Mouse (Mus musculus): ENCODE measurements around the gene Tomm70a. TPM values are rescaled to one million over a fixed set of nuclear protein-coding genes. Genes with fewer than 3 reads are reported as not detected.

Gene Tomm70a
- polyA plus RNA-seq, 1 experiment from 2014 or later: 30.7 TPM

DNA sequence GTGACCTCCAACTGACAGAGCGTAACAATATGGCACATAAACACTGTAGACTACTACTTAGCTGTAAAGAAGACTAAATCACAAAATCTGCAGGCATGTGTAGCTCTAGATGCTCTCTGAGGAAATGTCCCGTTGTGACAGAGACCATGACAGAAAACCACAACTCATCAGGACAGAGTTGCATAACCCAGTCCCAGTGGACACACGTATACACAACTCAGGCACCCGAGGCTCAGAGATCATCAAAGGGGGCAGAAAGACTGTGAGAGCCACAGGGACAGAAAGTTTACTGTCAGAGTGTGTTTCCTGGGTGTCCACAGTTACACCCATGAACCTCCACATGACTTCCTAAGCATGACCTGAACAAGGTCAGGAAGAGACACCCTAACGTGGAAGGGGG lies 75.1 kb downstream of the Tomm70a start:
- Histone ChIP-seq H3K9ac (no peak overlapping the region), H3K4me1 (replicated peaks) (no peaks in the 10 kb centered on the region), H3K27me3 (no peaks in the 10 kb centered on the region), H3K36me3 (peaks cover 28% of the 10 kb centered on the region), H3K4me3 (replicated peaks) (no peak overlapping the region), H3K27ac (no peak overlapping the region), H3K4me2 (no peak overlapping the region), H3K9me3 (replicated peaks) (no peaks in the 10 kb centered on the region)
- 62% methylated on average over 5 of the region's 5 CpGs for WGBS (ENCODE audit: insufficient replicate concordance)
- DNase-seq (no peak), ATAC-seq (ENCODE audit: low read depth) (no peak)

DNA sequence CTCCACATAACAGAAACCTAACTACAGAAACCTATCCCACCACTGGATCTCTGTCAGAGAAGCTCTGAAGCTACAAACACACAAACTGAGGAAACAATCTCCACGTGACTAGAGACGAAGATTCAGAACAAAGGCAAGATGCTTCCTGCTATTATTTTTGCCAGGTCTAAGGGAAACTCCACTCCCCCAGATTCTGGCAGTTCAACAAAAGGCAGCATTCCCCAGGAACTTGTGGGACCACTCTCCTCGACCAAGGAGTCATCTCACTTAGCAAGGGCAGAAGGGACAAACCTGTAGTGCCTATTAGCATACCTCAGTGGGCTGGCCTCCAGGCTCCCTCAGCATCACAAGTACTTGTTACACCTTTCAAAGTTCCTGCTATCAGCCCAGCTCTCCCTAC lies 75.8 kb downstream of the Tomm70a start:
- H3K9me3 ChIP-seq (replicated peaks): no peaks in the 10 kb centered on the region
- 61% methylated on average over 3 of the region's 3 CpGs for WGBS (ENCODE audit: insufficient replicate concordance)
- H3K4me1 ChIP-seq (replicated peaks): no peaks in the 10 kb centered on the region
- no peak overlapping the region for H3K27ac ChIP-seq
- no peak for ATAC-seq (ENCODE audit: low read depth)
- DNase-seq: no peak
- H3K27me3 ChIP-seq: no peaks in the 10 kb centered on the region
- H3K4me2 ChIP-seq: no peak overlapping the region
- no peak overlapping the region for H3K4me3 ChIP-seq (replicated peaks)
- no peak overlapping the region for H3K9ac ChIP-seq
- peaks cover 21% of the 10 kb centered on the region for H3K36me3 ChIP-seq

Other genes with a start within 250 kb of the Tomm70a start
- 0.79 and 1.7 TPM in 2 replicates for gene Tmem45a, start 235.5 kb upstream of the Tomm70a start, polyA plus RNA-seq (2015; fragmentation: Nextera tagmentation; extraction: Ambion mirVana)
- gene Lnp1, start 193.6 kb upstream of the Tomm70a start, polyA plus RNA-seq (2015; fragmentation: Nextera tagmentation; extraction: Ambion mirVana): not detected in 2 replicates
- 0.20 TPM in 1 of 2 replicates, not detected in the other for gene Tmem45a2, start 50.3 kb upstream of the Tomm70a start, polyA plus RNA-seq (2015; fragmentation: Nextera tagmentation; extraction: Ambion mirVana)
- 39.5 and 42.0 TPM in 2 replicates for gene Nit2, start 45.6 kb downstream of the Tomm70a start, polyA plus RNA-seq (2015; fragmentation: Nextera tagmentation; extraction: Ambion mirVana)
- gene Tbc1d23, start 109.8 kb downstream of the Tomm70a start, polyA plus RNA-seq (2015; fragmentation: Nextera tagmentation; extraction: Ambion mirVana): 4.9 and 6.5 TPM in 2 replicates
- gene Tmem30c, start 171.2 kb downstream of the Tomm70a start, polyA plus RNA-seq (2015; fragmentation: Nextera tagmentation; extraction: Ambion mirVana): not detected in 2 replicates
- 2.7 and 3.8 TPM in 2 replicates for gene Filip1l, start 231.4 kb downstream of the Tomm70a start, polyA plus RNA-seq (2015; fragmentation: Nextera tagmentation; extraction: Ambion mirVana)

Data from liver, embryonic 13.5 days (tissue).